Mouse (Mus musculus) forebrain, embryonic 11.5 days (tissue): ENCODE results near the gene Grin3b. TPM values are rescaled to one million over a fixed set of nuclear protein-coding genes. Genes with fewer than 3 reads are reported as not detected.

Experiments used
- ATAC-seq: fragments of 200-750 bp; cut with Nextera tagmentation; replicated peaks from 2 replicates; pipeline ENCODE4 v1.8.0; 2017; ENCODE audit warnings: moderate TSS enrichment; ENCODE audit not compliant: low FRiP score
- DNase-seq: peaks from one replicate; pipeline ENCODE4 v3.0.0-alpha.2; 2017; ENCODE audit warnings: low spot score
- H3K27ac ChIP-seq: fragments of 300-500 bp; sonication (generic); 2 replicates; pipeline ENCODE4 v1.5.1; 2014; ENCODE audit warnings: low read depth, low read length
- H3K27me3 ChIP-seq: fragments of 300-500 bp; sonication (generic); 2 replicates; pipeline ENCODE4 v1.6.1; 2014; ENCODE audit warnings: mild to moderate bottlenecking, low read length, mixed read lengths; ENCODE audit not compliant: control insufficient read depth, insufficient read depth
- H3K36me3 ChIP-seq: fragments of 300-500 bp; sonication (generic); 2 replicates; pipeline ENCODE4 v1.6.1; 2014; ENCODE audit warnings: mild to moderate bottlenecking, low read length, moderate library complexity, mixed read lengths; ENCODE audit not compliant: control insufficient read depth, insufficient read depth
- H3K4me1 ChIP-seq: fragments of 300-500 bp; sonication (generic); replicated peaks from 2 replicates; pipeline ENCODE4 v1.6.1; 2014; ENCODE audit warnings: low read length, mixed read lengths; ENCODE audit not compliant: control insufficient read depth, insufficient read depth
- H3K4me2 ChIP-seq: fragments of 300-500 bp; sonication (generic); 2 replicates; pipeline ENCODE4 v1.6.1; 2014; ENCODE audit warnings: low read depth, mild to moderate bottlenecking, low read length, moderate library complexity, mixed read lengths; ENCODE audit not compliant: severe bottlenecking
- H3K4me3 ChIP-seq: fragments of 300-500 bp; sonication (generic); 2 replicates; pipeline ENCODE4 v1.5.1; 2014; ENCODE audit warnings: low read depth, low read length
- H3K9ac ChIP-seq: fragments of 300-500 bp; sonication (generic); 2 replicates; pipeline ENCODE4 v1.6.1; 2014; ENCODE audit warnings: low read length
- H3K9me3 ChIP-seq: fragments of 300-500 bp; sonication (generic); 2 replicates; pipeline ENCODE4 v1.6.1; 2016; ENCODE audit warnings: low read length, mixed read lengths; ENCODE audit not compliant: control insufficient read depth
- WGBS: fragments of 180-500 bp; shearing (Covaris S2); extraction: QIAGEN DNeasy Blood & Tissue Kit; methylation state at CpG from one replicate; pipeline ENCODE4 v1.1.7; 2014; 5-methylcytosine and 5-hydroxymethylcytosine counted together
- polyA plus RNA-seq: library from polyadenylated mRNA; unstranded; fragments of >200 nt; fragmentation: Nextera tagmentation; extraction: Ambion mirVana; gene quantifications from 2 replicates; pipeline ENCODE4 v1.2.1, GENCODE M21; 2014

Grin3b gene
- polyA plus RNA-seq, 1 experiment from 2014 or later, result 0.29 TPM

DNA sequence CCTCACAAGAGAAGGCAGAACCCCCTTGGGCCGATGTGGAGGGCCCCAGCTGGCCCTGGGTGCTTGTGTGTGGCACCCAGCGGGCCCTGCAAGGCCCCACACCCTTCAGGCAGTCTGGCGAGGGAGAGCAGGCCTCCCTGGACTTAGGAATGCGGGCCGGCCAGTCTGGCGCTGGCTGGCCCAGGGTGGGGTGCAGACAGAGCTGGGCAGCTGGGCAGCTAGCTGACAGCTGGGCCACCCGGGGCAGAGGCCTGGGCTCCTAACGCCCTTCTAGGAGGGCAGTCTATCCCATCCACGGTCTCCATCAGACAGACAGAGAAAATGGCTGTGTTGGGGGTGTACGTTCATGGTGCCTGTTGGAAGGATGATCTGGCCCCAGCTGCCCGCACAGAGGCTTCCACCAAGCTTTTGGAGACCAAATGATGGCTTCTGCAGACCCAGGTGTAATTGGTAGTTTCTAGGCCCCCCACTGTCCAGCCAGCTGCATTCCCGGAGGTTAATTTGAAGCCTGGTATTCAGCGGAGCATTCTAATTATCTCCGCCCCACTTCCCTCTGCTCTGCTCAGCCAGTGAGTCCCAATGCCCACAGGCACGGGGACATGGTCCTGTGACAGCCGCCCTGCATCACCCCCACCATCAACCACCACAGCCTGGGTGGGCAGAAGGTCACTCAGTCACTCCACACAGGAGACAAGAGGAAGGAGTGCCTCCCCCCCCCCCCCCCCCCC, 24.8 kb upstream of the Grin3b start:
- Histone ChIP-seq H3K4me2 (peak overlapping the region; percentile 24; the same call in 1 of the 2 replicates), H3K36me3 (no peaks in the 10 kb centered on the region; the same call in 1 of the 2 replicates), H3K27me3 (no peaks in the 10 kb centered on the region), H3K9me3 (no peaks in the 10 kb centered on the region), H3K9ac (peak overlapping the region; percentile 27), H3K27ac (peak overlapping the region; percentile 68), H3K4me1 (peaks cover 23% of the 10 kb centered on the region), H3K4me3 (no peak overlapping the region)
- WGBS, result 14% methylated on average over 16 of the region's 16 CpGs
- peak; percentile 83 for DNase-seq
- ATAC-seq, result peak; percentile 70

DNA sequence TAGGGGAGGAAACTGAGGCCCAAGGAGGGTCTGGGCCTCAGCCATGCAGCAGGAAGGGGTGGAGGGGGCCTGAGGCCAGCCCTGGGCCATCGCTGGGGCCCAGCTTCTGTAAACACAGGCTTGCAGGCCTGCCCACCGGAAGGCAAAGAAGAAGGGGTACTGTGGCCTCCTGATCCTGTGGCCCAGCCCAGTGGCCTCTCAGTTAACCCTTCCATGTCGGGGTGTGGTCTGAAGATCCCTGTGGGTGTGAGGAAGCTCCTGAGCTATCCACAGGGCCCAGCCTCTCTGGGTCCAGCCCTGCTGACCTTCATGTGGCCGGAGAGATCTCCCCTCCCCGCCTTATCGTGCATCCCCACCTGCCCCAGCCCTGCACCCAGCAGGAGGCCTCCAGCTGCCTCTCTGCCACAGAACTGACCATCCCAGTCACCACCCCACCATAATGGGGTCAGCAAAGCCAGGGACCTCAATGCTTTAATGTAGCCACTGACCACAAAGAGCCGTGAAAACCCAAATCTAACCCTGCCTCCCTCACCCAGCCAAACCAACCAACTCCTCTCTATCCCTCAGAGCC, 23.7 kb upstream of the Grin3b start:
- H3K9me3 ChIP-seq, result no peaks in the 10 kb centered on the region
- H3K36me3 ChIP-seq, result no peaks in the 10 kb centered on the region; the same call in 1 of the 2 replicates
- ATAC-seq (no peak), DNase-seq (no peak)
- no peak overlapping the region for H3K4me3 ChIP-seq
- H3K4me2 ChIP-seq, result peak overlapping the region; percentile 8; the same call in 1 of the 2 replicates
- 8% methylated on average over 7 of the region's 7 CpGs for WGBS
- no peaks in the 10 kb centered on the region for H3K27me3 ChIP-seq
- peaks cover 23% of the 10 kb centered on the region for H3K4me1 ChIP-seq
- H3K9ac ChIP-seq, result peak overlapping the region; percentile 39
- no peak overlapping the region; the same call in 1 of the 2 replicates for H3K27ac ChIP-seq

DNA sequence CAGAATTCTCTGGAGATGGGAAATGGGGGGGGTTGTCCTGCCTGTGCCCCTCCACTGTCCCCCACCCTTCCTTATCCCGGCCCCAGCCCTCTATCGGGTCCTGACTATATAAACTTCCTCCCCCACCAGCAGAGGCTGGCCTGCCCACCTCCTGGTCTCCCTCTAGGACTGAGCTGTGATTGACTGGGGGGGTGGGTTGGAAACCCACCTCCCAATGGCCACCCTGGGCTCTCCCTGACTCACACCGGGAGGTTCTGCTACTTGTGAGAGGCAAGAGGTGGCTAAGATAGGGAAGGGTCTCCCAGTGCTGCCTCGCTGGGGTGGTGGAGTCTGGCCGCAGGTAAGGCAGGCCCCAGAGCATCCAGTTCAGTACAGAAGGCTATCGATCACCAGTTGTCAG, 23.0 kb upstream of the Grin3b start:
- Histone ChIP-seq H3K4me1 (peaks cover 23% of the 10 kb centered on the region), H3K9me3 (no peaks in the 10 kb centered on the region), H3K27ac (no peak overlapping the region), H3K4me2 (no peak overlapping the region), H3K9ac (peak overlapping the region; percentile 23; the same call in 1 of the 2 replicates), H3K27me3 (no peaks in the 10 kb centered on the region), H3K4me3 (no peak overlapping the region), H3K36me3 (no peaks in the 10 kb centered on the region; the same call in 1 of the 2 replicates)
- DNase-seq (no peak), ATAC-seq (no peak)
- WGBS, result 69% methylated on average over 6 of the region's 6 CpGs

DNA sequence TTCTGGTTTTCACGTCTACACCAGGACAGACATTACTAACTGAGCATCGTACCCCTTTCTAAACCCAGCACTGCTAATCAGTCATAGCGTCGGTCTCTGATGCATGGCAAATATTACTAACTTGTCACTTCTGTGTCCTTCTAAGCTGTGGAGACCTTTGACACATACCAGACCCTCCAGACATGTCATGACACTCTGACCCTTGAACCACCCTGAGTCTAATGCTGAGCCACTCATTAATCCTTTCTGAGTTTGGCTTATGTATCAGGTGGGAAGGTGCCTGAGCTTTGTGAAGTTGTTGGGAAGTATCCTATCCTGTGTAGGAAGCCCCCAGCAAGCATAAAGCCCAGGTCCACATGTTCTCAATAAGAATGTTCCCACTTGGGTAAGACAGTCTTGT, 20.6 kb upstream of the Grin3b start:
- ATAC-seq, result no peak
- H3K27me3 ChIP-seq, result no peaks in the 10 kb centered on the region

DNA sequence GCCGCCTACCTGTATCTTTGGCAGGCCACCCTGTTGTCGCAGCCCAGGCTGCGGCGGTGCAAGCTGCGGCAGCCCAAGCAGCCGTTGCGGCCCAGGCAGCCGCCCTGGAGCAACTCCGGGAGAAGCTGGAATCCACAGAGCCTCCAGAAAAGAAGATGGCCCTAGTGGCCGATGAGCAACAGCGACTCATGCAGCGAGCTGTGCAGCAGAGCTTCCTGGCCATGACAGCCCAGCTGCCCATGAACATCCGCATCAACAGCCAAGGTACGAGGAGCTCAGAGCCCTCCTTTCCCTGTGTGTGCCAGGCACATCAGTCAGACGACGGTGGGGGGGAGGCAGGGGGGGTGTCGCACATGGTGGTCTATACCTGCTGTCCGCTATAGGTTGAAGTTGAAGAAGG, 19.9 kb upstream of the Grin3b start:
- Histone ChIP-seq H3K27ac (0 out of 2 replicates have a peak overlapping the region, but pooled peaks have one; percentile 6), H3K27me3 (no peaks in the 10 kb centered on the region), H3K4me1 (peaks cover 14% of the 10 kb centered on the region), H3K36me3 (no peaks in the 10 kb centered on the region; the same call in 1 of the 2 replicates), H3K9me3 (no peaks in the 10 kb centered on the region), H3K9ac (no peak overlapping the region), H3K4me2 (no peak overlapping the region), H3K4me3 (no peak overlapping the region)
- ATAC-seq, result no peak
- WGBS, result 89% methylated on average over 18 of the region's 18 CpGs
- DNase-seq, result no peak

More for the DNA sequence above, 20.6 kb upstream of the Grin3b start:
- H3K9me3 ChIP-seq, result no peaks in the 10 kb centered on the region
- WGBS, result 91% methylated on average over 4 of the region's 4 CpGs
- DNase-seq, result no peak
- H3K9ac ChIP-seq, result no peak overlapping the region
- H3K4me3 ChIP-seq, result no peak overlapping the region
- peaks cover 19% of the 10 kb centered on the region for H3K4me1 ChIP-seq
- H3K27ac ChIP-seq, result no peak overlapping the region
- H3K4me2 ChIP-seq, result no peak overlapping the region
- no peaks in the 10 kb centered on the region; the same call in 1 of the 2 replicates for H3K36me3 ChIP-seq

DNA sequence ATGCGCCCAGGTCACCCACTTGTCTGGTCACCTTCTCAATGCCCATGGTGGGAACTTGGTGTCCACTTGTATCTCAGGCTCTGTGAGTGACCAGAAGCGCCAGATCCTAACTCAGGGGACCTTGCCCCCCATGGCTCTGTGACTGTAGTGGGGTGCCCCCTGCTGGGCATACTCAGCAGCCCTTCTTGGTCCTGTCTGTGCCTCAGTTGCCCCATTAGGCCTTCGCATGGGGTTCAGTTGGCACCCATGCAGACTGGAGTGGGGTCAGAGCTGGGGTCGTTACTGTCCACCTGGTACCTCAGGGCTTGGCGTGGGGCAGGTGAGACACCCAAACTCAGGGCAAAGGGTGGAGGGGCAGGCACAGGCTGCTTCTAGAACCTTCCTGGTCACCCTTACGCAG, 16.6 kb upstream of the Grin3b start:
- H3K9me3 ChIP-seq, result no peaks in the 10 kb centered on the region
- no peak for ATAC-seq
- WGBS, result 86% methylated on average over 6 of the region's 6 CpGs

DNA sequence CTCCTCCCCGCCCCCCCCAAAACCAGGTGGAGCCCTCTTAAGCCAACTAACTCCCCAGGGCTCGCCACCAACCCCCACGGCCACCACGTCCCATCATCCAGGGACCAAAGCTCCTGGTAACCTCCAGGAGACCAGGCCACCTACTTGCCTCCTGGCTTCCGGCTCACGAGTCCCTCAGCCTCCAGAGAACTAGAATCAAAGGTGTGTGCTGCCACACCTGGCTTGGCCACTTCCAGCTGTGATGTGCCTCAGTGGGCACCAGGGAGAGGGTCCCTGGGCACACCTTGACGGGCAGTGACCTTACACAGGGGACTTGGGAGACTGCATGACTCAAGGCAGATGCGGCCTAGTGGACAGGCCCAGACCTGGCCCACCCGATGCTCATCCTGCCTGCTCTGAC, 14.8 kb upstream of the Grin3b start:
- no peaks in the 10 kb centered on the region for H3K27me3 ChIP-seq
- no peak overlapping the region for H3K4me2 ChIP-seq
- H3K36me3 ChIP-seq, result no peaks in the 10 kb centered on the region; the same call in 1 of the 2 replicates
- ATAC-seq, result no peak
- WGBS, result 76% methylated on average over 9 of the region's 9 CpGs
- no peak overlapping the region for H3K27ac ChIP-seq
- H3K4me3 ChIP-seq, result no peak overlapping the region
- no peak overlapping the region for H3K9ac ChIP-seq
- peaks cover 3% of the 10 kb centered on the region for H3K4me1 ChIP-seq
- DNase-seq, result no peak
- H3K9me3 ChIP-seq, result no peaks in the 10 kb centered on the region

More for the DNA sequence above, 16.6 kb upstream of the Grin3b start:
- H3K36me3 ChIP-seq, result no peaks in the 10 kb centered on the region; the same call in 1 of the 2 replicates
- no peaks in the 10 kb centered on the region for H3K27me3 ChIP-seq
- no peak overlapping the region for H3K4me3 ChIP-seq
- no peak overlapping the region for H3K27ac ChIP-seq
- H3K4me2 ChIP-seq, result no peak overlapping the region
- H3K4me1 ChIP-seq, result no peaks in the 10 kb centered on the region
- no peak overlapping the region for H3K9ac ChIP-seq
- DNase-seq, result no peak

DNA sequence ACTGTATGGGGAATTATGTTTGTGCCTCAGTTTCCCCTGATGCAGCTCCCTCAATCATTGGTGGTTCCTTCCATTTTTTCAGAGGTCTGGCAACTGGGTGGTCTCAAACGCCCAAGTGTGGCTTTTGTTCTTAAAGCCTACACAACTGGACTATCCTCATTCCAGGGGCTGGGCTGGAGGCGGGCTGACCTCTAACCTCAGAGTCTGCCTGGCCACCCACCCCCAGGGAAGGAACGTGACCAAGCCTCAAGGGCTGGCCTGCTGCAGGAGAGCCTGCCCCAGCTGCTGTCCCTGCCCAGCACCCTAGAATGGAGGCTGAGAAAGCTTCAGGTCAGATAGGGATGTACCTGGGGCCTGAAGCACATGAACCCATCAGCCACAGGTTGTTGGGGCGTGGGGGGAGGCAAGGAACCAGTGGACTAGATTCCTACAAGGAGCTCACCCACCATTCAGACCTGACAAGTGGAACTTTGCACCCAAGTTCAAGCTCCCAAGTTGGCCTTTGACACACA, 13.8 kb upstream of the Grin3b start:
- Histone ChIP-seq H3K4me2 (no peak overlapping the region), H3K9me3 (no peaks in the 10 kb centered on the region), H3K36me3 (no peaks in the 10 kb centered on the region), H3K27ac (no peak overlapping the region), H3K9ac (no peak overlapping the region), H3K27me3 (no peaks in the 10 kb centered on the region), H3K4me3 (no peak overlapping the region), H3K4me1 (peaks cover 8% of the 10 kb centered on the region)
- no peak for DNase-seq
- no peak for ATAC-seq
- WGBS, result 16% methylated on average over 4 of the region's 4 CpGs
